Mouse (Mus musculus) kidney, postnatal 4 days (tissue): ENCODE results near the gene Vmn1r214.

Experiments used
- DNase-seq, 2 experiments: peaks; one replicate each; pipeline ENCODE4 v3.0.0; 2021; ENCODE audit warnings: mixed read lengths in 2 of 2

The Vmn1r214 gene

DNA sequence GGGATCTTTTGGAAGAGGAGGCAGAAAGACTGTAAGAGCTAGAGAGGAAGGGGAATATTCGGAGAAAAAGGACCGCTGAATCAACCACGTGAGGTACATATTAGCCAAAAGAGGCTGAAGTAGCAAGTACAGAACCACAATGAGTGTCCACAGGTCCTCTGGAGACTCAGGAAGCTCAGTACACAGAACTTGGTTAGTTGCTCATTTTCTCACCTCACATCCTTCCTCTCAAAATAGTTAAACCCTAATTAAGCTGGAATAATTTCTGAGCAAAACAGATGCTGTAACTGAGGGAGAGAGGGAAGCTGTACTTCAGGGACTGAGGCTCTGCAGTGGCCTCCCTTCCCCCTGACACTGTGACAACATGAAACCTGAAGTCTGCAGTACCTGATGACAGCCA is at the start of gene Vmn1r214:
Vmn1r214 (plus strand) TSS at position 301 of the 400 bp plus-strand sequence.
- no peak for DNase-seq

GRCm38 (mm10) chr13:22990214-22990891 is 39.9 kb upstream of the Vmn1r214 start:
- no peak for DNase-seq

DNA sequence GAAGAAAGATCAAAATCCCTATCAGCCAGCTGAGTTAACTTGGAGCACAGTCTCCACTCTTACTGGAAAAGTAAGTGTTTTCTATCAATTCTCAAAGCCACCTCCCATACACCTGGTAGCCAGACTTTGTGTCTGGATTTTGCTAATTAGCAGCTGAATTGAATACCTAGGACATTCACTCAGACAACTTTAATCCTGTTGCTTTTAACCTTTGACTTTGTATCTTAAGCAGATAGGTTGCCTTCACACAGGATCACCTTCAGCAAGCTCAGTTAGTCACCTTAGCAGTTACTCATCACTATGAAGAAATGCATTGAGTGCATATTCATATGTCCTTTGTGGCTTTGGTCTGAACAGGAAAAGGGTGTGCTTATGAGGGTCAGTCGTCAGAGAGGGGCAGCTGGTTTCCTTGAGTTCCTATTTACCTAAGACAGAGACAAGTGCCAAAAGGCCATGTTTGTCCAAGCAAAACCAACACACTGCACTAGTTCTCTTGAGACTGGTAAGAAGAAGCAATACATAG is 38.0 kb upstream of the Vmn1r214 start:
- DNase-seq, result no peak

DNA sequence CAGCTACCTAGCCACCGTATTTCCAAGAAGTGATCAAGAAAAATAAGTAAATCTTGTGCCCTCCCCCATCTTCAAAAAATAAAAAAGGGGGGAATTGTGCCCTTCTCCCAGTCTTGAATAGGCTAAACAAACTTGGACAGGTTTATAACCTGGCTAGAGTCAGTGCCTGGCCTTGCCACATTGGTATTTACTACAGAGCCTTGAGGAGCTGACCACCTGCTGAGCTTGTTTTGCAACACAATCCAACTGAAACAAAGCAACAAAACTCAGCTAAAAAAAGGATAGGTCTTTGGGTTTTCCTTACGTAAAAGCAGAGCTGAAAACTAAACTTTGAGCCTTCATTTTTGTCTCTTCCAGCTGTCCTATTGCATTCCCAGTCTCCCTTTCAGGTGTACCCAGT is 37.5 kb upstream of the Vmn1r214 start:
- no peak for DNase-seq

- no peak for DNase-seq
Observed at GRCm38 (mm10) chr13:23007356-23007755, 22.9 kb upstream of the Vmn1r214 start, which contains the start of gene Vmn1r213. Vmn1r213 (plus strand) TSS chr13:23007656.

- DNase-seq, result no peak
Observed at GRCm38 (mm10) chr13:23018158-23018557, 12.1 kb upstream of the Vmn1r214 start.

- no peak for DNase-seq
Observed at GRCm38 (mm10) chr13:23024812-23025211, 5.4 kb upstream of the Vmn1r214 start.

DNA sequence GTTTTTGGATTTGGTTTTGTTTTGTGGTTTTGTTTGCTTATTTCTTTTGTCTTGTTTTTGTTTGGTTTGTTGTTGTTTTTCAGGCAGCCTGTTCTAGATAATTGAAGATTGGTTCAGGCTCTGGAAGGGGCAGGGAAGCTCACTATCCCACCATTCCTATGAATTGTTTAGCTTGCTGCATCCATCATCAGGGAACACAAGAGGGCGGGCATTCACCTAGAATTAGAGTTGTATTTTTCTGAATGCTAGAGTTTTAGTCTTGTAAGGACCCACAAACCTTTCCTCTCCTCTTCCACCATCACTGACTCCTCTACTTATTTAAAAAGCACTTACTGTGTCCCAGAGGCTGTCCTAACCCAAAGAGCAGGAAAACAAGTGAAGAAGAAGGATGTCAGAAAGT is 27.6 kb downstream of the Vmn1r214 start:
- no peak for DNase-seq

GRCm38 (mm10) chr13:23067725-23068124 is 37.5 kb downstream of the Vmn1r214 start, which contains the start of gene Vmn1r215:
Vmn1r215 (plus strand) TSS chr13:23068025.
- no peak for DNase-seq

DNA sequence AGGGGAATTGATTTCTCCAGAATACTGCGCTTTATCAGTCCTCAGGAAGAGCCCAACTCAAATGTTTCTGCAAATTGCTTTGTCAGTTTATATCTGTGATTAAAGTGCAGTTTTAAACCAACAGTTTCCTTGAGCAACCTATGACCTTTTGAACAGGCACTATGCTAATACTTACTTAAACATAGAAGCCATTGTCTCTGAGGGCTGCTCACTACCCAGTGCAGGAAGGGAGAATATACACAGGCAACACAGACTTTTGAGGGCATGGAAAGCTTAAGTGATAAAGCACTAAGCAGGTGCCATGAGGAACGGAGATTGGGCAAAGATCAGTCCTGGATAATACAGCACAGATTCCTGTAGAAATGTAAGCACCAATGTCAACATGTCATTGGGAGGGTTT is 39.1 kb downstream of the Vmn1r214 start:
- DNase-seq, result no peak
